Mouse (Mus musculus) heart, postnatal 0 days (tissue): ENCODE results near the gene Mum1. TPM values are rescaled to one million over a fixed set of nuclear protein-coding genes. Genes with fewer than 3 reads are reported as not detected.
"Not testable (repeated sequence)": the region's sequence is repeated elsewhere in the genome, so short reads cannot be mapped to it uniquely, and the experiment has no call there.

ENCODE experiments used
- ATAC-seq: fragments of 200-750 bp; cut with Nextera tagmentation; 2 replicates; pipeline ENCODE4 v1.8.0; 2017; ENCODE audit warnings: low read depth, moderate number of reproducible peaks, moderate library complexity; ENCODE audit not compliant: insufficient read depth
- DNase-seq: peaks from one replicate; pipeline ENCODE4 v3.0.0-alpha.2; 2016; ENCODE audit warnings: low spot score
- H3K27ac ChIP-seq: fragments of 300-500 bp; sonication (generic); 2 replicates; pipeline ENCODE4 v1.5.1; 2014; ENCODE audit warnings: low read depth, mild to moderate bottlenecking
- H3K27me3 ChIP-seq: fragments of 300-500 bp; sonication (generic); 2 replicates; pipeline ENCODE4 v1.6.1; 2014; ENCODE audit warnings: low read length, mixed read lengths; ENCODE audit not compliant: control insufficient read depth, insufficient read depth
- H3K36me3 ChIP-seq: fragments of 300-500 bp; sonication (generic); replicated peaks from 2 replicates; pipeline ENCODE4 v1.6.1; 2014; ENCODE audit warnings: low read length, mixed read lengths; ENCODE audit not compliant: control insufficient read depth, insufficient read depth
- H3K4me1 ChIP-seq: fragments of 300-500 bp; sonication (generic); 2 replicates; pipeline ENCODE4 v1.6.1; 2014; ENCODE audit warnings: antibody characterized with exemption; ENCODE audit not compliant: control insufficient read depth, insufficient read depth
- H3K4me2 ChIP-seq: fragments of 300-500 bp; sonication (generic); 2 replicates; pipeline ENCODE4 v1.6.1; 2014; ENCODE audit warnings: low read depth, mild to moderate bottlenecking, low read length, moderate library complexity
- H3K4me3 ChIP-seq: fragments of 300-500 bp; sonication (generic); 2 replicates; pipeline ENCODE4 v1.5.1; 2014; ENCODE audit warnings: low read depth, low read length
- H3K9ac ChIP-seq: fragments of 300-500 bp; sonication (generic); replicated peaks from 2 replicates; pipeline ENCODE4 v1.6.1; 2014; ENCODE audit warnings: low read depth, low read length, mixed read lengths
- H3K9me3 ChIP-seq: fragments of 300-500 bp; sonication (generic); replicated peaks from 2 replicates; pipeline ENCODE4 v1.6.1; 2016; ENCODE audit warnings: low read length; ENCODE audit not compliant: control insufficient read depth
- CTCF ChIP-seq: IDR thresholded peaks from 2 replicates; pipeline ENCODE4 v1.5.1; 2016; ENCODE audit warnings: antibody characterized with exemption, control low read depth, low read depth
- EP300 ChIP-seq: IDR thresholded peaks from 2 replicates; pipeline ENCODE4 v1.6.1; 2016; ENCODE audit warnings: antibody characterized with exemption, low read depth
- WGBS: fragments of 180-500 bp; shearing (Covaris S2); extraction: QIAGEN DNeasy Blood & Tissue Kit; methylation state at CpG from one replicate; pipeline ENCODE4 v1.1.7; 2014; 5-methylcytosine and 5-hydroxymethylcytosine counted together
- polyA plus RNA-seq: library from polyadenylated mRNA; unstranded; fragments of >200 nt; fragmentation: Nextera tagmentation; extraction: Ambion mirVana; gene quantifications from 2 replicates; pipeline ENCODE4 v1.2.1, GENCODE M21; 2015
- total RNA-seq: library from RNA; depleted of rRNA; stranded (reverse); fragments of >200 nt; gene quantifications from 2 replicates; pipeline ENCODE4 v1.2.3, GENCODE M21; 2014; ENCODE audit warnings: low replicate concordance

The Mum1 gene
- total and polyA plus RNA-seq, 2 experiments from 2014 or later = 18.4 to 59.7 TPM

DNA sequence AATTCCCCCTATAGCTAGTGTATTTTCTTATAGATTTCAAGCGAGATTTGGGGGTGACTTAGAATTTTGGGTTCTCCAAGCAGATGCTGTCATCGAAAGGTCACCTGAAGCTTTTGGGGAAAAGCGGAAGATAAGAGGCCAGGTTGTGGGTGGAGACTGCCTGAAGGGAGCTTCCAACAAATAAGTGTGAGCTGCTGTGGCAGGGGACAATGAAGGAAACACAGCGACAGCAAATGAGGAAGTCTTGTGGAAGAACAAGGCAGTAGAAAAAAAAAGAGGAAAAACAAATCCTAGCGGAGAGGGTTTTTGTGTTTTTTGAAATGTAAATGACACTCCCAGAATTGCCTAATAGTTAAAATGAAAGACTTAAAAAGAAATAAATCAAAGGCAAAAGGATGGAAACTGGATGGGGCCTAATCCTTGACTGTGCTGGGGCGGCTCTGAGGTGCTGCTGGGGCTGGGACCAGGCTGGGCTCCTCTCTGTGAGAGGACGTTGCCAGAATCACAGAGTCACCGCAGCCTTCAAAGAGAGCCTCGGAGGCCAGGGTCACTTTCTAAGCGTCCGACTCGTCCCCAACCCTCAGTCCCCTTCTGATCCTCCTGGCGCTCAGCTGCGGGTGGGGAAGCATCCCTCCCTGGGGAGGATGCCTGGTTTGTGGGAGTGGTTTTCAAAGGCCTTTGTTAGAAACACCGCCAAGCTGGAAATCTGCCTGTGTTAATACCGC, 11.0 kb upstream of the Mum1 start:
- Histone ChIP-seq H3K4me1 (no peaks in the 10 kb centered on the region), H3K36me3 (no peaks in the 10 kb centered on the region), H3K9me3 (no peaks in the 10 kb centered on the region), H3K27ac (no peak overlapping the region), H3K27me3 (no peaks in the 10 kb centered on the region), H3K4me3 (no peak overlapping the region), H3K4me2 (no peak overlapping the region), H3K9ac (no peak overlapping the region)
- ATAC-seq = no peak
- no peak for TF ChIP-seq CTCF
- TF ChIP-seq EP300 = no peak
- no peak for DNase-seq
- 37% methylated on average over 16 of the region's 16 CpGs for WGBS

DNA sequence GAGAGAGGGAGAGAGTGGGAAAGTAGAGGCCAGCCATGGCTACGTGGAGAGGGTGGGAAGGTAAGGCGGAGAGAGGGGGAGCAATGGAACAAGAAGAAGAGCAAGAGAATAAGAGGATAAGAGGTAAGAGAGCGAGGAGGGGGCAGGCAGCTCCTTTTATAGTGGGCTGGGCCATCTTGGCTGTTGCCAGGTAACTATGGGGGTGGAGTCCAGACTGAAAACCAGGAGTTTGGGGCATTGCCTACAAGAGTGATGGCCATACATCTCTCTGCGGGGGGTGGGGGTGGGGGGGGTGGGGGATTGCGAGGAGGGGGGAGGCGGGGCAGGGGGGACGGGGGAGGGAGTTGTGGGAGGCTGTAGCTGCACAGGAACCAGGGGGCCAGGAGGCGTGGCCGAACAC, 5.6 kb upstream of the Mum1 start:
- Histone ChIP-seq H3K36me3 (no peaks in the 10 kb centered on the region), H3K27ac (no peak overlapping the region), H3K4me2 (no peak overlapping the region), H3K27me3 (no peaks in the 10 kb centered on the region), H3K9me3 (no peaks in the 10 kb centered on the region), H3K4me3 (no peak overlapping the region), H3K9ac (no peak overlapping the region), H3K4me1 (no peaks in the 10 kb centered on the region)
- ATAC-seq (no peak), DNase-seq (no peak)
- TF ChIP-seq EP300 (no peak), CTCF (no peak)
- WGBS = 60% methylated on average over 8 of the region's 9 CpGs

DNA sequence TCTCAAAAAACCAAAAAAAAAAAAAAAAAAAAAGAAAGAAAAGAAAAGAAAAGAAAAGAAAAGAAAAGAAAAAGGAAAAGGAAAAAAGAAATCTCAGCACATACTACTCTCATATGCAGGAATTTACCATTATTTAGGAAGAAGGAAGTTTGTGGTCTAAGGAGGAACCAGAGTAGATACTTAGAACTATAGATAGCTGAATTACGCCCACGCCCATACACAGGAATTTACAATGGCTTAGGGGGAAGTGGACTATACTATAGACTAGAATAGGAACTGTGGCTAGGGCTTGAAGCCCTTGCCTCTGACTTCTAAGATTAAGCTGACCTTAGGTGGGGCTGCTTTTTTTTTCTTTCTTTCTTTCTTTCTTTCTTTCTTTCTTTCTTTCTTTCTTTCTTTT, 3.1 kb upstream of the Mum1 start:
- not testable (repeated sequence) for H3K9me3 ChIP-seq, H3K27ac ChIP-seq, H3K9ac ChIP-seq, DNase-seq, H3K4me2 ChIP-seq, ATAC-seq, H3K36me3 ChIP-seq, H3K27me3 ChIP-seq, H3K4me3 ChIP-seq
- 58% methylated on average over 2 of the region's 2 CpGs for WGBS
- H3K4me1 ChIP-seq = peaks cover 14% of the 10 kb centered on the region

DNA sequence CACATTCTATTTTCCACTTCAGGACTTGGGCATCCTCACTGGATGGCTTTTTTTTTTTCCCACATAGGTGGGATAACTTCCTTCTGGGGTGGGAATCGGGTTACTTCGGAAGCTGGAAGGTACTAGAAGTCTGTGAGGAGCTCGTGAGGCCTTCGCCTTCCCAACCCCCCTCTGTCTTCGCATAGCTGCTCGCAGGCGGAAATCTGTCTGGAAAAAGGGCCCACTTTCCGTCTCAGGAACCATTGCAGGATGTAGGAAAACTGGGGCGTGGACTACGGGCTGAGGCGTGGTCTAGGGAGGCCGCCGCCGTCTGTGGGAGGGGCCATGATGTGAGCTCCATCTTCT, 191 bp upstream of the Mum1 start:
- WGBS = under 1% methylated on average over 14 of the region's 14 CpGs

DNA sequence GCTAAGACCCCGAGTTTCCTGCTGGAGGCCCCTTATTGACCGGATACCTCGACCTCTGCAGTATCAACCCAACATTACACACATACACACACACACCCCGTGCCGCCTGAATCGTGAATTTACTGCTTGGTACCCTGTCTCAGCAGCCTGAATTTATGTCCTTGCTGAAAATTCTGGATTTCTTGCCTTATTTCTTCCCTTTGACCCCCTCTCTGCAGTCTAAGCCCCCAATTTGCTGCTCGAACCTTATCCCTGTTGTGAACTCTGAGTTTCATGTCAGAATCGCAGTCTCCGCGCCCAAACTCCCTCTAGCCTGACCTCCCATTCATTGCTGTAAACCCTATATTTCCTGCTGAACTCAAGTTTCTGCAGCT, 919 bp downstream of the Mum1 start:
- Histone ChIP-seq H3K4me2 (peak overlapping the region; percentile 97), H3K36me3 (peaks cover 33% of the 10 kb centered on the region), H3K9me3 (no peaks in the 10 kb centered on the region), H3K9ac (peak overlapping the region; percentile 91), H3K4me1 (peaks cover 21% of the 10 kb centered on the region), H3K27ac (peak overlapping the region; percentile 95), H3K4me3 (peak overlapping the region; percentile 90), H3K27me3 (no peaks in the 10 kb centered on the region)
- DNase-seq (no peak), ATAC-seq (no peak)
- TF ChIP-seq CTCF = no peak
- no peak for TF ChIP-seq EP300
- WGBS = 9% methylated on average over 10 of the region's 10 CpGs

More for the DNA sequence above, 191 bp upstream of the Mum1 start:
- H3K4me3 ChIP-seq = peak overlapping the region; percentile 90
- H3K9ac ChIP-seq = 0 out of 2 replicates have a peak overlapping the region, but pooled peaks have one; percentile 26
- ATAC-seq = no peak
- H3K27me3 ChIP-seq = no peaks in the 10 kb centered on the region
- H3K4me2 ChIP-seq = peak overlapping the region; percentile 49
- no peaks in the 10 kb centered on the region for H3K9me3 ChIP-seq
- H3K36me3 ChIP-seq = peaks cover 22% of the 10 kb centered on the region
- no peak for DNase-seq
- TF ChIP-seq CTCF = no peak
- no peak for TF ChIP-seq EP300
- H3K4me1 ChIP-seq = peaks cover 21% of the 10 kb centered on the region
- H3K27ac ChIP-seq = peak overlapping the region; percentile 87
